Mouse (Mus musculus) spleen, postnatal 14 days (tissue): Measurements from ENCODE around the gene Rwdd2a.
A peak's percentile ranks its signal among the peaks of the same experiment; 100 is the strongest.

ENCODE experiments used
- DNase-seq, 2 experiments: peaks; one replicate each; pipeline ENCODE4 v3.0.0; 2021 to 2022; ENCODE audit warnings: low spot score in 2 of 2

The Rwdd2a gene

GRCm38 (mm10) chr9:86571540-86572135, at the start of gene Rwdd2a, which contains the start of gene Pgm3:
Gene Rwdd2a, plus strand, starts transcription at chr9:86571991.
Gene Pgm3, minus strand, starts transcription at chr9:86571842.
- DNase-seq, result peak; percentile 90 to 93

GRCm38 (mm10) chr9:86522335-86522734, 49.5 kb upstream of the Rwdd2a start:
- DNase-seq, result no peak

GRCm38 (mm10) chr9:86525600-86525999, 46.2 kb upstream of the Rwdd2a start:
- DNase-seq, result no peak

GRCm38 (mm10) chr9:86534071-86534470, 37.7 kb upstream of the Rwdd2a start:
- DNase-seq, result no peak

GRCm38 (mm10) chr9:86543451-86543850, 28.3 kb upstream of the Rwdd2a start:
- DNase-seq, result no peak

- no peak for DNase-seq
These were observed 27.2 kb upstream of the Rwdd2a start for GRCm38 (mm10) chr9:86544559-86544958.

GRCm38 (mm10) chr9:86549637-86550162, 22.1 kb upstream of the Rwdd2a start:
- DNase-seq, result no peak

GRCm38 (mm10) chr9:86550717-86551116, 21.1 kb upstream of the Rwdd2a start:
- no peak for DNase-seq

- DNase-seq, result no peak
These were observed 17.9 kb upstream of the Rwdd2a start for GRCm38 (mm10) chr9:86553886-86554285.

- no peak for DNase-seq
These were observed 17.1 kb upstream of the Rwdd2a start for GRCm38 (mm10) chr9:86554641-86555040.

GRCm38 (mm10) chr9:86560543-86560942, 11.2 kb upstream of the Rwdd2a start:
- DNase-seq, result no peak

GRCm38 (mm10) chr9:86569314-86569910, 2.4 kb upstream of the Rwdd2a start:
- no peak for DNase-seq

GRCm38 (mm10) chr9:86570261-86570890, 1.4 kb upstream of the Rwdd2a start:
- DNase-seq, result no peak

- DNase-seq, result no peak
These were observed 845 bp upstream of the Rwdd2a start for GRCm38 (mm10) chr9:86570946-86571345.

GRCm38 (mm10) chr9:86572196-86572595, 405 bp downstream of the Rwdd2a start:
- peak in 1 of 2 experiments; percentile 25 for DNase-seq

- DNase-seq, result peak; percentile 69 to 81
These were observed 973 bp downstream of the Rwdd2a start for GRCm38 (mm10) chr9:86572636-86573291.

- no peak for DNase-seq
These were observed 2.0 kb downstream of the Rwdd2a start for GRCm38 (mm10) chr9:86573616-86574303.

- no peak for DNase-seq
These were observed 3.4 kb downstream of the Rwdd2a start for GRCm38 (mm10) chr9:86575178-86575577.

GRCm38 (mm10) chr9:86579657-86580056, 7.9 kb downstream of the Rwdd2a start:
- DNase-seq, result no peak

GRCm38 (mm10) chr9:86583740-86584139, 11.9 kb downstream of the Rwdd2a start:
- peak; percentile 33 to 58 for DNase-seq

- DNase-seq, result no peak
These were observed 15.4 kb downstream of the Rwdd2a start for GRCm38 (mm10) chr9:86587019-86587795.
